Mouse (Mus musculus) mouse embryonic stem cell (cell line): ENCODE data around the gene Vdac2.

Experiments
- in situ Hi-C, 2 experiments: fragments of 300-500 bp; cut with MboI; formaldehyde crosslinking; loops; 1 replicate in 1 of 2; 3 replicates in 1 of 2; pipeline ENCODE4 v1.14.3; 2019 to 2020; ENCODE audit warnings: low sequenced_read_pairs in 2 of 2, low pct_unique_long_range_greater_than_20kb in 1 of 2, mixed read lengths in 1 of 2; ENCODE audit not compliant: unreplicated experiment in 1 of 2

Vdac2 gene

GRCm38 (mm10) chr14:21813847-21814246 lies 11.2 kb upstream of the Vdac2 start:
- in situ Hi-C loops, result no loop called here

DNA sequence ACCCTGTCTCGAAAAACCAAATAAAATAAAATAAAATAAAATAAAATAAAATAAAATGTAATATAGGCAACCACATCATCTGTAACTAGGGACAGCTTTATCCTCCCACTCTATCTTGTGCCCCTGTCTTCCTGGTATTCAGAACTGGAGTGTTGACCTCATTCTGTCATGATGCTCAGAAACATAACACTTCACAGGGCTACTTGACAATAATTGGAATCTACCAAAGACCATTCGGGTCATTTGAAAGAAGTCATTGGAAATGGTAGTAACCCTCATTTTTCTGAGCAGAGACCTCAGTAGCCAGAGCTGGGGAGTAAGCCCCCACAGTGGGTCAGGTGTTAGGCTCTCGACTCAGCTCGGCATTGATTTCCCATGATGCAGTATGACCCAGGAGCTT lies 10.4 kb upstream of the Vdac2 start:
- in situ Hi-C loops, result no loop called here

- in situ Hi-C loops, result no loop called here
Measured at GRCm38 (mm10) chr14:21816255-21816654, 8.8 kb upstream of the Vdac2 start.

DNA sequence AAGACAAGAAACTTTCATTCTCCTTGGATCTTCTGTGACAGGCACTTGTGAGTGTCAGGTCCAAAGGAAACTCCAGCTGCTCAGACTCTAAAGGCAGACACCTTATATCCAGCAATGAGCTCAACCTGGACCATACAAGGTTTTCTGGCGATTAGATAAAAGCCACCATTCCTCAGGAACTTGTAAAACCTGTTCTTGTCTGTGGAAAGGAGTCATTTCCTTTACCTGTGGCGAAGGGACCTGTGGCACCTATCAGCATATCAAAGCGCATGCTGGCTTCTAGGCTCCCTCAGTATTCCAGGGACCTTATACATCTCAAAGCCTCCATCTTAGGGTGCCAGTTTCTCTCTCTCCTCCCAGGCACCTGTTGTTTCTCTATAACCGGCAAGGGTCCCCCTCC lies 7.6 kb upstream of the Vdac2 start:
- in situ Hi-C loops, result no loop called here

DNA sequence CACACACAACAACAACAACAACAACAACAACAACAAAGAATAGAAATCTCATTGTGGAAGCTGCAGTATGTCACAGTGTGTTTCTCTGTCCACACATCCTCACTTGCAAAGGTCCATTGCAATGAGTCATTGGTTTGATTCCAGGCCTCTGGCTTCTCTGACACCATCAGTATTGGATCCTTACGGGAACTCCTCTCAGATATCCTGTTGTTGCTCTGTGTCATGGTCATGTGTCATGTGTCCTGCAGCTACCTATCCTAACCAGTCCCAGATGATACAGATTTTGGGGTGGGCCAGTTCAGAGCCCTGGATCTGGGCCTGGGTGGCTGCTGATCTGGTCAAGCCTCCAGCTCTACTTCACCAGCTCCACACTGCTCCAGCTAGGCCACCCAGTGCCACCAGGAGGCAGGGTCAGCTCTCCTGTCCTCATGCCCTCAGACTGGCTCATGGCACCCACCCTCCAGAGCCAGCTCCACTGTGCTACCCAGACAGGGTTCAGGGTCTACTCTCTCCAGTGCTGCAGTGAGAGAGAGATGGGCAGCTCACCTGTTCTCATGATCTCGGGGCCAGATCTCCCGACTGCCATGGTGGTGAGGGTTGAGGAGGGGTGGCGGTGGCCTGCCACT lies 4.0 kb upstream of the Vdac2 start:
- in situ Hi-C loops, result no loop called here

DNA sequence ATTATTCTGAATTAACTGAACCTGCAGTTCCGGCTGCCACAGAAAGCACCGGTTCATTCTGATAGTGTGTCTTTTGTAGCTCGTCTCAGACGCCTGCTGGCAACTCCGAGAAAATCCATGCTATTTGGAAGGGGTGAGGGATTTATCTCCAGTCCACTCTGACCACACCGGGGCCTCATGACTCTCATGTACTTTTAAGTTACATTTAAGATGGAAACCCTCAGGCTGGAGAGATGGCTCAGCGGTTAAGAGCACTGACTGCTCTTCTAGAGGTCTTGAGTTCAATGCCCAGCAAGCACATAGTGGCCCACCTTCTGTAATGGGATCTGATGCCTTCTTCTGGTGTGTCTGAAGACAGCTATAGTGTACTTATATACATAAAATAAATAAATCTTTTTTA lies 2.7 kb upstream of the Vdac2 start:
- in situ Hi-C loops, result no loop called here

DNA sequence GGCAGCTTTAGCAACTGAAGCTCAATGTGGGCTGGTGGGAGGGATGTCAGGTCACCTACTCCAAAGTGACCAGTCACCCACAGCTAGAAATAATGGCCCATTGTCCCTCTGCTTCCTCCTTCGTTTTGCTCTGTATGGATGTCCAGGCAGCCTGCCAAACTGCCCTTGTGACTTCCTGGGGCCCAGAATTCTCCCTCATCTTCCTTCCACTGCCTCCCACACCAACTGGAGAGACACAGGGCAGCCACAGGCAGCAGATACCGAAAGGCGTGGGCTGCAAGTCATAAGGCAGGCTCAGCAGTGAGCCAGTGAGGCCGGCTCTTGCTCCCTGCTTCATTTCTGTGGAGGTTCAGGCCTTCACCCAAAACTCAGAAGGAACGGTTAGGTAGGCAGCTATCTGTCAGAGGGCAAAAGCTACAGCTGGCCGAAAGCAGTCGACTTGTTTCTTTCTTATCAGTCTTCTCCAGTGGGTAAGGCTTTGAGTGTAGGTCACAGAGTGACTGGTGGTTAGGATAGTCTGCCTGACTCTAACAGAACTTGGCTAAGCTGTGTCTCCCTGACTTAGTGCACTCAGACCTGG lies 2.2 kb upstream of the Vdac2 start:
- in situ Hi-C loops, result no loop called here

DNA sequence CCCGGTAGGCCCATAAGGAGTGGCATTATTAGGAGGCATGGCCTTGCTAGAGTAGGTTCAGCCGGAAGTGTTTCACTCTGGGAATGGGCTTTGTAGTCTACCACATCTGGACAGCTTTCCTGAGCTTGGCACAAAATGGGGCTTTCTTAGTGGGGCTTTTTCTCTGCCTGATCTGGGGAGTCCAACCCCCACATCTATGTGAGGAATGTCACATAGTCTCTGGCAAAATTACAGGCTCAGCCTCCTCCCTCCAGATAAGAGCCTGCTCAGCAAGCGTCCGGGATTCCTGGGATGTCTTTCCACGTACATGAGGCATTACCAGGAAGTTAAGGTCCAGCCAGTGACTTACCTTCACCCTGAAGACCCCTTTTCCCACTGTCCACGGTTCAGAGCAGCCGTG lies 1.1 kb upstream of the Vdac2 start:
- in situ Hi-C loops, result no loop called here

DNA sequence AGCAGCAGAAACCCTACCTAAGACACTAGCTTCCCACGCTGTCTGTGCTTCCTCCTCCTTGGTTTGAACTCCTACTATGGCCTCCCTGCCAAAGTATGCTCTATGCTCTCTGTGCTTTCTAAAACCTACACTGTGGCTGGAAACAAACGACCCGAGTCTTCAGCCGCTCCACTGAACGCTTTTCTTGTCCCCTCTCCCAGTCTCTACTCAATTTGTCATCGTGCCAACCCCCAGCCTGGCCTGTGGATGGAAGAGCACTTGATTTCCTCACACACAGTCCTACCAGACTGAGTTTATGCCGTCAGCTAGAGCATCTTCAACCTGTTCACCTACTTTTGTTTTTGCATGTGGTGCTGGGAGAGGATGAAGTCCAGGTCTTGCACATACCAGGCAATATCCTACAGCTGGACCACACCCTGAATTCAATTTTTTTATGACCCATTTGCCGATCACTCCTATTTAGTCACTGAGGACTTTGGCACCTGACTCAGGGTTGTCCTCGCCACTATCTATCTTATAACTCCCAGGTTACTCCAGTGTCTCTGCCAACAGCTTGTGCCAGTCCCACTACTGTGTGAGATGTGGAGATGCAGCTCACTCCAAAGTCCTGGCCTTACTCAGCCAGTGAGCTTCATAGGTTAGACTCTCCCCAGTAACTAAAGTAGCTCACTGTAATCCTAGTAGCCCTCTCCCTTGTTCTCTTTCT lies 901 bp downstream of the Vdac2 start:
- in situ Hi-C loops, result no loop called here

- in situ Hi-C loops, result no loop called here
Measured at GRCm38 (mm10) chr14:21830876-21831767, 6.1 kb downstream of the Vdac2 start.

GRCm38 (mm10) chr14:21831830-21832403 lies 6.9 kb downstream of the Vdac2 start:
- in situ Hi-C loops, result no loop called here

- in situ Hi-C loops, result no loop called here
Measured at GRCm38 (mm10) chr14:21838336-21839017, 13.4 kb downstream of the Vdac2 start.

DNA sequence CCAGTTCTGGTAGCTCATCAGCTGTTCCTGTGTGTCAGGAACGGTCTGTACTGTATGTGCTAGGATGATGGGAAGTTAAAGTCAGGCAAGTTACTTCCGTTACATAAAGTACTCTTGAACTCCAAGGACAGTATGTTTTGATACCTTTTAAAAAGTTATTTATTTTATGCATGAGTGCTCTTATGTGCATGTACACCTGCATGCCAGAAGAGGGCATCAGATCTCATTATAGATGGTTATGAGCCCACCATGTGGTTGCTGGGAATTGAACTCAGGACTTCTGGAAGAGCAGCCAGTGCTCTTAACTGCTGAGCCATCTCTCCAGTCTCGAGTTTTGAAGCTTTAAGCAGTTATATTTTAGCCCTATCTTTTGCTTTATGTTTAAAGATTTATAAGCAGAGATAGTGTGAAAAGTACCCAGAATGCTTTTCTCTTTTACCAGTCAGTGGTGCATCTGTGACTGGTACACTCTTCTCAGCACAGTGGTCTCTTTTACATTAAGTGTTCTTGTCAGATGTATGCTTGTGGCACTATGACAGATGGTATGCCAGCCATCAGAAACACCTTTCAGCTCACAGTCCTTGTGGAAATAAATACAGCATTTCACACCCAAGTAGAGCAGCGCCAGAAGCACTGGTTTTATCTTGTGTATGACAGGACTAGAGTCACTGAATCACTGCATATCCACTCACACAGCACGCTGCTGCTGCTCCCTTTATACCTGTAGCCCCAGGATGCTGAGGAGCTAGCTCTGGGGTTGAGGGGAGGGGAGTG lies 17.0 kb downstream of the Vdac2 start:
- in situ Hi-C loops, result no loop called here

DNA sequence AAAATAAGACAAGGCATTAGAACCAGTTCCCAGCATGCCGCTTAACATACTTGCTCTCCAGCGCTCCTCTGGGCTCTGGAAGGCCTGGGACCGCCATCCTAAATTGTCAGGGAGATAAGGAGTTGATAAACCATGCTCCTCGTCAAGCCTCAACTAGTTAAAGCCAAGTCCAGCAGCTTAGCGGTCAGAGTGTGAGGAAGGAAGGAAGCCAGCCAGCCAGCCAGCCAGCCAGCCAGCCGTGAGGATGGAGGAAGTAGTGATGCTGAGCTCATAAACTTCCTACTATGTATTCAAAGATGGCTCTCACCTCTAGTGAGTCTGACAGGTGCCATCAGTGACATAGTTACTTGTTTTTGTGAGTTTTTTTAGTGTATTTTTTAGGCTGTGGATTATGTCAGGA lies 18.2 kb downstream of the Vdac2 start:
- in situ Hi-C loops, result no loop called here

GRCm38 (mm10) chr14:21846827-21847380 lies 21.9 kb downstream of the Vdac2 start:
- in situ Hi-C loops, result no loop called here

GRCm38 (mm10) chr14:21847381-21848165 lies 22.5 kb downstream of the Vdac2 start:
- in situ Hi-C loops, result no loop called here
